Mouse (Mus musculus) ES-CJ7 (cell line): ENCODE measurements at regions not wholly inside any gene's neighbourhood (a gene's known extent, or its start where the extent isn't known, plus 50 kb on each side); places are given as distances from the start of the nearest gene placed in this dataset.

Experiments used
- DNase-seq: peaks from one replicate; pipeline ENCODE4 v3.0.0; 2011; ENCODE audit warnings: low read depth, low spot score

DNA sequence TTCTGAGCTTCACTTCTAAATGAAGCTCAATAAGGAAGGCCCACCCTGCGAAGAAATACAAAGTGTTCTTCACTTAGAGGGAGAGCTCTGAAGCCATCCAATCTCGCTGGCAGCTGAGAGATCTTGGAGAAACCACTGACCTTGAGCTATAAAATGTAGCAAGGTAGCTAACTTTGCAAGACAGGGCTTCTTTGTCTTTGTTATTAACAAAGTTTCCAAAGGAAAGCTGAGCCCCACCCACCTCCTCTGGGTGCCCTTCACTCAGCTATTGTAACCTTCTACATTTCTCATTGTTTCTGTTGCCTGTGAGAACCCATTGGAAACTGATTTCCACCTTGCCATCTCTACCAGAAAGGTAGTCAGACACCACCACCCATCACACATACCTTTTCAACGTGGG, 57.2 kb upstream of the Usp9x start:
- DNase-seq: peak; percentile 92

DNA sequence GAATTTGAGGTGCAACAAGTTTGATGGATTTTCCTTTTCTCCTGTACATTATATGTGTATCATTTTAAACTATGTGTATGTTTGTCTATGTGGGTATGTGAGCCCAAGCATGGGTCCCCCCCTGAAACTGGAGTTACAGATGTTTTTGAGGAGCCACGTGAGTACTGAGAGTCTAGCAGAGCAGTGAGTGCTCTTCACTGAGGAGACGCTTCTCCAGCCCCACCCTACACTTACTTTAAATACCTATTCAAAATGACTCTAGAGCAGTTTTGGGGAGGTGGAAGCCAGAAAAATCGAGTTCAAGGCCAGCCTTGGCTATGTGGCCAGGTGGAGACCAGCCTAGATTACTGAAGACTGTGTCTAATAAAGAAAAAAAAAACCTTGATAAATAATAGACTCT, 58.2 kb upstream of the Usp9x start:
- peak; percentile 66 for DNase-seq

- DNase-seq: no peak
Measured at GRCm38 (mm10) chrX:12990777-12991176, 80.5 kb upstream of the Usp9x start.

- no peak for DNase-seq
Measured at GRCm38 (mm10) chrX:12977676-12978075, 93.6 kb upstream of the Usp9x start.

- DNase-seq: no peak
Measured at GRCm38 (mm10) chrX:12968979-12969746, 102.1 kb upstream of the Usp9x start.

DNA sequence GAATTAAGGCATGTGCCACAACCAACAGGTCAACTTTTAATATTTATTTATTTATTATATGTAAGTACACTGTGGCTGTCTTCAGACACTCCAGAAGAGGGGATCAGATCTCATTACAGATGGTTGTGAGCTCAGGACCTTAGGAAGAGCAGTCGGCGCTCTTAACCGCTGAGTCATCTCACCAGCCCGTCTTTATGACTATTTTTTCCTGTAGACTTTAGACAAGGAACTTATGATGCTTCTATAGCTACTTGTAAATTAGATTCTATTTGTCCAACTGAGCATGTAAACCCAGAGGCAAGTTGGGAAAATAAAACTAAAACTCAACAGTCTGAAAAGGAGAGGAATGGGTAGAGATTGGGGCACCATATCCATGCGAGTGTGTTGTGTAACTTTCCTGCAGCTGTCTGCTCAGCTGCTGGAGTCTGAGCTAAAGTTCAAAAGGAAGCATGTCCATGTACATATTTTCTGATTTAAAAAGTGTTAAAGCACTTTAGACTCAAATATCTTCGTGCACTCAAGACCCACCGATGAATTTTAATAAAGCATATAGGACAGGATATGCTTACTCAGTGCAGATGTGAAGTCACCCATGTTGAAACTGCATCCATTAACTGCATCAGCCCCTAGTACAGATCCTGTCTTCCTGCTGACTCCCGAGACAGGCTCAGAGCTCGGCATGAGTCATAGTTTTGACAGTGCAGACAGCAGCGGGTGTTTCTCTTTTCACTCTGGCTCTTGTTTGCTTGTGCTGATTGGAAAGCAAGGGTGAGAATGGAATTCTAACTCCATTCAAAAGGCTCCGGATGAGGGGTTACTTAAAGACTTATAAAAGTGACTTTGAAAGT, 111.6 kb upstream of the Usp9x start:
- DNase-seq: no peak

DNA sequence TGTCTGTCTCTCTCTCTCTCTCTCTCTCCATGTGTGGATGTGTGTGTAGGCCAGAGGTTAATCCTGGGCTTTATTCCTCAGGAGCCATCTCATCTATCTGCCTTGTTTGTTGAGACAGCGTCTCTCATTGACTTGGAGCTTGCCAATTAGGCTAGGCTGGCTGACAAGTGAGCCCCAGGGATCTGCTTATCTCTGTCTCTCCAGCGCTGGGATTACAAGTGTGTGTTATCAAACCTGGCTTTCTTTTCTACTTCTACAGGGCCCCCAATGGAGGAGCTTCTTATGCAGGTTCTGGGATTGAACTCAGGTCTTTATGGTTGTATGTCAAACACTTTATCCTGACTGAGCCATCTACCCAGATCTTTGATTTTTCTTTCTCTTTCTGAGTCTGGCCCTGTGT, 112.4 kb upstream of the Usp9x start:
- no peak for DNase-seq

DNA sequence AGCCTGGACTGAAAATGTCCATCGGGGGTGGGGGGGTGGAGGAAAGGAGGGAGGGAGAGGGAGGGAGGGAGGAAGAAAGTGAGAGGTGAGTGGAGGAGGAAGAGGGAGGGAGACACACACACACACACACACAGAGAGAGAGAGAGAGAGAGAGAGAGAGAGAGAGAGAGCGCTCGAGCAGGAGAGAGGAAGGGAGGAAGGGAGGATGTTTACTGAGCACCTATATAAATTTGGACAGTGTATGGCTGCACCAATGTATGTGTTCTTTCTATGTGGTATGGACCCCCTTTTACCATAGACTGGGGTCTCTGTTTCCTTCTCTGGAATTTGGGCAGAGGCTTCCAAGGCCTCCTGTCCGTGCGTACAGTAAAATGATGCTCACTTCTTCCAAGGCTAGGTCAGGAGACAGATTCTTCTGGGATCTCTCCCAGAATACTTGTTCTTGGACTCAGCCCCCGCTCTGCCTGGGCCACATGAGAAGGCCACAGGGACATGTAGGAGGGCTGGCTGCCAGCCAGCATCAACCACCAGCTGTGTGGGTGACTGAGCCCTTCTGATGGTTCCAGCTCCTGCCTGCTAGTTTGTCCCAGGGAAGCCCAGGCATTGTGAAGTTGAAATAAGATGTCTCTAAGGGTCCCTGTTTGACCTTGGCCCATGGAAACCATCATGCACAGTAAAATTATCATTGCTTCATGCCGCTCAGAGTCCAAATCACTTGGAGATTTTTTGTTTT, 120.2 kb upstream of the Usp9x start:
- DNase-seq: no peak

DNA sequence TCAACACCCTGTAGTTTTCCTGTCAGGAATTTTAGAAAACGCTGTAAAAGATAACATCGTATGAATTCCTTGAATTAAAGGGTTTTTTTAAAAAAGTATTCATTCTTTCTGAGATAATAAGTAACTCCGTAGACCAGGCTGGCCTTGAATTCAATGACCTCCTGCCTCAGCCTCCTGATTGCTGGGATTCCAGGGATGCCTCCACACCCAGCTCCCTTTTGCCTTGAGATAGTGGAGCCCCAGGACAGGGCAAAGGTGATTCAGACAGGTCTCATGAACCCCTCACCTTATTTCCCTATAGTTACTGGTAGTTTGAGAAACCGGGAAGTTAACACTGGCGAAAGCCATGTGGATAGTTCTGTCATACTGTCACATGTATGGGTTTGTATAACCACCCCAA, 128.8 kb upstream of the Usp9x start:
- DNase-seq: peak; percentile 13

DNA sequence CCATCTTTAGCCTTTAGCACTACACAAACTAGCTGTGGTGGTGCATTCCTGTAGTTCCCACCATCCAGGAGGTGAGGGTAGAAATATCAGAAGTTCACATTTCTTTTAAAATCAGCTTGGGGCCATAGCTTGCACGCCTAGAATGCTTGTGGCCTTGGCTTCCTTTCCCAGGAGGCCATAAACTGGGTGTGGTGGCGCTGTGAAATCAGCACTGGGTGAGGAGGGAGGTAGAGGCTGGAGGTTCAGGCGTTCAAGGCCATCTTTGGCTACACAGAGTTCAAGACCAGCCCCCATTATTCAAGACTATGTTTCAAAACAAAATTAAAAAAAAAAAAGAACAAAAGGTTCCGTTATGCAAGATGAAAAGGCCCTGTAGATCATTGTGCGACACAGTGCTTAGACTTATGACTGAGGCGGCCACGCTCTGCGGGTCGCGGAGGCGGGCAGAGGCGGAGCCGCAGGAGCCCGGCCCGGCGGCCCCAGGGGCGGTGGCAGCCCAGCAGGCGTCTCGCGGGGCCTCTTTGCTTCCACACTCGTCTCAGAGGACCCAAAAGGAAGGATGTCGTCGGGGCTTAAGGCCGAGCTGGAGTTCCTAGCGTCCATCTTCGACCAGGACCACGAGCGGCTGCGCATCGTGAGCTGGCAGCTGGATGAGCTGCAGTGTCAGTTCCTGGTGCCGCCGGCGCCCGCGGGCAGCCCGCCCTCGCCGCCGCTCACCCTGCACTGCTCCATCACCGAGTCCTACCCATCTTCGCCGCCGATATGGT, 134.7 kb upstream of the Usp9x start:
- DNase-seq: peak; percentile 31

DNA sequence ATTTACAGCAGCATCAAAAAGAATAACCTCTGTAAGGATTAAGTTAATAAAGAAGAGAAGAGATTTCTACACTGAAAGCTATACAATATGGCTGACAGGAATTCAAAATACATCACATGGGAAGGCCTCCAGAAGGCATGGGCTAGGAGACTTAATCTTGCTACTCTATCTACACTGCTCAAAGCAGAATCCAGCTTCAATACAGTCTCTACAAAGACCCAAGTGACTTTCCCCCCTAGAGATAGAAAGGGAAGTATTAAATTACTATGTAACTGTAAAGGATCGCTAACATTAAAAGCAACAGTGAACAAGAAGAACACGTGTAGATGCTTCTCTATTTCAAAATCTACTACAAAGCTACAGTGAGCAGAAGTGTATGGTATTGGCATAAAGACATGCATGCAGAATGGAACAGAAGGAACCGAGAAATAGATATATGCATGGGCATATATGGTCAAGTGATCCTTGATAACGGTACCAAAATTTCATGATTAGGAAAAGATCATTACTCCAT, 137.9 kb upstream of the Usp9x start:
- no peak for DNase-seq

DNA sequence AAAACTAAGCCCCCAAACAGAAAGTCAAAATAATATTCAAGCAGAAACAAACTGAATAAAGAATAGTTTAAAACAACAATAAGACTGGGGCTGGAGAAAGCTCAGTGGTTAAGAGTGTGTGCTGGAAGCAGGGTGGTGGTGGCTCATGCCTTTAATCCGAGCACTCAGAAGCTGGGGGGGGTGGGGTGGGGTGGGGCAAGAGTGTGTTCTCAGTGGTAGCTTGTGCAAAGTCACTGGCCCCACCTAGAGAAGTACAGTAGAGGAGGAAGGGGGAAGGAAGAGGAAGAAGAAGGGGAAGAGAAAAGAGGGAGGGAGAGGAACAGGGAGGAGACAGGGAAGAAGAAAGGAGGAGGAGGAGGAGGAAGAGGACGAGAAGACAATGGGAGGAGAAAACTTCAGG, 141.1 kb upstream of the Usp9x start:
- DNase-seq: no peak

DNA sequence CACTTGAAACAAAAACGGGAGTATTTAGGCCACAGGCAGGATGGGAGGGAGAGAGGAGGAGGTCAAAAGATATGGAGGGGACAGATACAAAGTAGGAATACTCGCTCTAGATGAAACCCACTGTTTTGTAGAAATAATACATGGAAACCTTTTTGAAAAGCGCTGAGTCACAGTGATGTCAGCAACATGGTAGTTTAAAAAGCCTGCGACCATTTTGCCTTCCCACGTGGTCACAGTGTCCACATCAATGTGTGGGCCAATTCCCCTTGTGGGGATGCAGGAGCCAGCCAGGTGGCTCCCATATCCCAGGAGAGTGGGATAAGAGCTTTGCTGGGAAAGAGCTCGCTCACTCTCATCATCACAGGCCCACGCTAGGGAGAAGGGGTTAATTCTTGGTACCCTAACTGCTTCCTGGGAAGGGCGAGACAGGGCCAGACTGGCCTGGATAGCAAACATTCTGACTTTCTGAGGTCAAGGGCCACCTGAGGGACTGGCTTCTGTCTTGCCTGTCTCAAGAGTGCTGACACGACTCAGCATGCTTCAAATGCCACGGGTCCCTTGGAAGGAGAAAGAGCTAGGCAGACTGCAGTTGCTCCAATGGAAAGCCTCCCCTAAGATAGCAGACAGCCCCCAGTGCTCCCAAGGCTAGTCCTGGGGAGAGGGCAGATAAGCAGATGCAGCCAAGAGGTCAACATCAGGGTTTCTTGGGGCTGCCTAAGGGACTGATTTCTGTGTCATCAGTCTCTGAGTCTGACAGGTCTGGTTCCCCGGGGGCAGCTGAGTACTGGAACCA, 143.3 kb upstream of the Usp9x start:
- peak; percentile 28 for DNase-seq

GRCm38 (mm10) chrX:12924705-12925644, 146.3 kb upstream of the Usp9x start:
- DNase-seq: peak; percentile 63

DNA sequence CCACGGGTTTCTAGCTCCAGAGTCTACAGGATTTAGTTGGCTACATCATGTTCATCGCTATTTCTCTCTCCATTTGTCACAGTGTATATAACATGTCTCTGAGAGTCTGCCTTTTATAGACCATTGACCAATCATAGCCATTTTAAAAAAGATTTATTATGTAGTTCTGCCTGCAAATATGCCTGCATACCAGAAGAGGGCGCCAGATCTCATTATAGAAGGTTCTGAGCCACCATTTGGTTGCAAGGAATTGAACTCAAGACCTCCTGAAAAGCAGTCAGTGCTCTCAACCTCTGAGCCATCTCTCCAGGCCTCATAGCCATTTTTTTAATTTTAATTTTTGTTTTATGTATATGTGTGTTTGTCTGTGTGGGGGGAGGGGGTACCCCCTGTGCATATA, 151.7 kb upstream of the Usp9x start:
- peak; percentile 47 for DNase-seq

DNA sequence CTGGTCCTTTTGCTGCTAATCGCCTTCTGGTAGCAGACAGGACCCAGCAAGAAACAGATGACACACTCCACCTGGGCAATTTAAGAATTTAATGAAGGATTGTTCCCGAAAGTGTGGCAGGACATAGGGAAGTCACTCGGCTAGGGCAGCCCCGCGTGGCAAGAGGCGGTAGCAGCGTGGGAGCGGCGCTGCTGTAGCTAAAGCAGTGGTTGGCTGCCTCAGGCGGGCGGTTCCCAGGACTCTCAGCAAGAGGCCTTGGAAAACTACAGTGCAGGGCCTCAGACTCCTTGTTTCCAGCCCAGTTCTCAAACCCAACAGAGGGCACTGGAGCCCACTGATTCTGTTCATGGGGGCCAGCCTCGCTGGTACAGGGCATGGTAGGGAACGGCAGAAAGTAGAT, 154.2 kb upstream of the Usp9x start:
- peak; percentile 57 for DNase-seq

DNA sequence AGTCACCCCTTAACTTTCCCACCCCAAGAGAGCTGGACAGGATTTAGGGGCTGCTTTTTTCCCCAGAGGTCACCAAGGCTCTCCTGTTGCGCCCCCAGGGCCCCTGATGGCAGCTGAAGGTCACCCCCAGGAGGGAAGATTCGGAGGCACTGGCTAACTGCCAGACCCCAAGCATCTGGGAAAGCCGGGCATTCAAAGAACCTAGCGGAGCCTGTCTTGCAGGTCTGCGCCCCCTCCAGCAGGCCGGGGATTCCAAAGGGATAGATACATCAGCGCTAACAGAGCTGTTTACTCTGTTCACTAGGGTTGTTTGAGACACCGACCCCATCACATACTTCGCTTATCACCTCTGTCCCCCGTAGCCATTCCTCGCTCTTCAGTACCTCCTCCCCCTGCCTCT, 154.6 kb upstream of the Usp9x start:
- DNase-seq: no peak

- no peak for DNase-seq
Measured at GRCm38 (mm10) chrX:12900256-12900655, 138.4 kb upstream of the Med14 start.

- no peak for DNase-seq
Measured at GRCm38 (mm10) chrX:12891468-12891867, 129.6 kb upstream of the Med14 start.

DNA sequence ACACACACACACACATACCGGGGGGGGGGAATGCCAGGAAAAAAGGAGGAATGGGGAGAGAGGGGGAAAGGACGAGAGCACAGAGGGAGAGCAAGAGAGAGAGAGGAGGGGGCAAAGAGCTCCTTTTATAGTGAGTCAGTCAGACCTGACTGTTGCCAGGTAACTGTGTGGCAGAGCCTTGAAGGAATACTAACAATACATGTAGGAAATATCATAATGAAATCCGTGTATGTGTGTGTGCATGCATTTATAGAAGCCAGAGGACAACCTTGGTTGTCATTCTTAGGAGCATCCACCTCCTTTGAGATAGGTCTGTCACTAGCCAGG, 127.6 kb upstream of the Med14 start:
- no peak for DNase-seq
